Mouse (Mus musculus) heart, embryonic 10.5 days (tissue): Measurements from ENCODE around the gene Ehd1. TPM values are rescaled to one million over a fixed set of nuclear protein-coding genes. Genes with fewer than 3 reads are reported as not detected.
A peak's percentile ranks its signal among the peaks of the same experiment; 100 is the strongest.

Source experiments
- DNase-seq: peaks from one replicate; pipeline ENCODE4 v3.0.0-alpha.2; 2017; ENCODE audit warnings: low spot score
- H3K27ac ChIP-seq: fragments of 300-500 bp; sonication (generic); 2 replicates; pipeline ENCODE4 v1.5.1; 2016; ENCODE audit warnings: mild to moderate bottlenecking
- H3K27me3 ChIP-seq: fragments of 300-500 bp; sonication (generic); 2 replicates; pipeline ENCODE4 v1.6.1; 2016; ENCODE audit warnings: mild to moderate bottlenecking; ENCODE audit not compliant: poor library complexity, insufficient read depth, severe bottlenecking
- H3K36me3 ChIP-seq: fragments of 300-500 bp; sonication (generic); 2 replicates; pipeline ENCODE4 v1.6.1; 2016; ENCODE audit warnings: mild to moderate bottlenecking, moderate library complexity
- H3K4me1 ChIP-seq: fragments of 300-500 bp; sonication (generic); 2 replicates; pipeline ENCODE4 v1.6.1; 2016; ENCODE audit warnings: mild to moderate bottlenecking
- H3K4me3 ChIP-seq: fragments of 300-500 bp; sonication (generic); 2 replicates; pipeline ENCODE4 v1.5.1; 2016; ENCODE audit warnings: mild to moderate bottlenecking, moderate library complexity
- H3K9me3 ChIP-seq: fragments of 300-500 bp; sonication (generic); 2 replicates; pipeline ENCODE4 v1.6.1; 2016; ENCODE audit warnings: mild to moderate bottlenecking, moderate library complexity
- WGBS: fragments of 180-500 bp; shearing (Covaris S2); methylation state at CpG from one replicate; pipeline ENCODE4 v1.1.7; 2016; 5-methylcytosine and 5-hydroxymethylcytosine counted together
- polyA plus RNA-seq: library from polyadenylated mRNA; unstranded; fragments of >200 nt; fragmentation: Nextera tagmentation; extraction: Ambion mirVana; gene quantifications from 2 replicates; pipeline ENCODE4 v1.2.1, GENCODE M21; 2016

Gene Ehd1
- polyA plus RNA-seq, 1 experiment from 2014 or later: 89.6 TPM

- 8% methylated on average over 15 of the region's 15 CpGs for WGBS
- Histone ChIP-seq H3K27me3 (no peaks in the 10 kb centered on the region), H3K4me1 (peaks cover 50% of the 10 kb centered on the region), H3K4me3 (peak overlapping the region; percentile 89), H3K9me3 (no peaks in the 10 kb centered on the region), H3K36me3 (peaks cover 17% of the 10 kb centered on the region), H3K27ac (peak overlapping the region; percentile 91)
- DNase-seq: no peak
Observed at GRCm38 (mm10) chr19:6275740-6276389, 660 bp upstream of the Ehd1 start.

- 2% methylated on average over 10 of the region's 10 CpGs for WGBS
- H3K4me1 ChIP-seq: peaks cover 58% of the 10 kb centered on the region
Observed at GRCm38 (mm10) chr19:6277661-6278438, 1.3 kb downstream of the Ehd1 start.

GRCm38 (mm10) chr19:6278439-6279073 lies 2.0 kb downstream of the Ehd1 start:
- peak overlapping the region; percentile 91 for H3K27ac ChIP-seq
- H3K9me3 ChIP-seq: no peaks in the 10 kb centered on the region
- H3K27me3 ChIP-seq: no peaks in the 10 kb centered on the region
- H3K4me1 ChIP-seq: peaks cover 64% of the 10 kb centered on the region
- no peak for DNase-seq
- 27% methylated on average over 6 of the region's 6 CpGs for WGBS
- peak overlapping the region; percentile 89 for H3K4me3 ChIP-seq
- H3K36me3 ChIP-seq: peaks cover 44% of the 10 kb centered on the region

More at GRCm38 (mm10) chr19:6277661-6278438, 1.3 kb downstream of the Ehd1 start:
- DNase-seq: peak; percentile 89
- H3K27ac ChIP-seq: peak overlapping the region; percentile 91
- H3K4me3 ChIP-seq: peak overlapping the region; percentile 89
- peaks cover 36% of the 10 kb centered on the region for H3K36me3 ChIP-seq
- H3K9me3 ChIP-seq: no peaks in the 10 kb centered on the region
- no peaks in the 10 kb centered on the region for H3K27me3 ChIP-seq

- H3K4me3 ChIP-seq: peak overlapping the region; percentile 89
- no peaks in the 10 kb centered on the region for H3K9me3 ChIP-seq
- no peaks in the 10 kb centered on the region for H3K27me3 ChIP-seq
- H3K27ac ChIP-seq: peak overlapping the region; percentile 91
- no peak for DNase-seq
- H3K4me1 ChIP-seq: peaks cover 75% of the 10 kb centered on the region
- H3K36me3 ChIP-seq: peaks cover 51% of the 10 kb centered on the region
- 77% methylated on average over 6 of the region's 6 CpGs for WGBS
Observed at GRCm38 (mm10) chr19:6279481-6280144, 3.1 kb downstream of the Ehd1 start.

GRCm38 (mm10) chr19:6280554-6280953 lies 4.0 kb downstream of the Ehd1 start:
- peak overlapping the region; percentile 91; the same call in 1 of the 2 replicates for H3K27ac ChIP-seq
- peaks cover 60% of the 10 kb centered on the region for H3K36me3 ChIP-seq
- no peak for DNase-seq
- no peaks in the 10 kb centered on the region for H3K9me3 ChIP-seq
- H3K4me3 ChIP-seq: 0 out of 2 replicates have a peak overlapping the region, but pooled peaks have one; percentile 89
- WGBS: 91% methylated on average over 7 of the region's 7 CpGs
- peaks cover 81% of the 10 kb centered on the region for H3K4me1 ChIP-seq
- H3K27me3 ChIP-seq: no peaks in the 10 kb centered on the region

- Histone ChIP-seq H3K4me3 (no peak overlapping the region), H3K9me3 (no peaks in the 10 kb centered on the region), H3K36me3 (peaks cover 64% of the 10 kb centered on the region), H3K27ac (peak overlapping the region; percentile 43; the same call in 1 of the 2 replicates), H3K27me3 (no peaks in the 10 kb centered on the region), H3K4me1 (peaks cover 82% of the 10 kb centered on the region)
- no peak for DNase-seq
- WGBS: 77% methylated on average over 14 of the region's 14 CpGs
Observed at GRCm38 (mm10) chr19:6281122-6282020, 4.8 kb downstream of the Ehd1 start.

GRCm38 (mm10) chr19:6283001-6283400 lies 6.5 kb downstream of the Ehd1 start:
- WGBS: 66% methylated on average over 5 of the region's 5 CpGs
- Histone ChIP-seq H3K36me3 (peaks cover 79% of the 10 kb centered on the region), H3K4me1 (peaks cover 90% of the 10 kb centered on the region), H3K27ac (peak overlapping the region; percentile 90), H3K4me3 (0 out of 2 replicates have a peak overlapping the region, but pooled peaks have one; percentile 3), H3K9me3 (no peaks in the 10 kb centered on the region), H3K27me3 (no peaks in the 10 kb centered on the region)
- DNase-seq: no peak

- H3K4me3 ChIP-seq: peak overlapping the region; percentile 36
- peaks cover 87% of the 10 kb centered on the region for H3K4me1 ChIP-seq
- H3K9me3 ChIP-seq: no peaks in the 10 kb centered on the region
- H3K27me3 ChIP-seq: no peaks in the 10 kb centered on the region
- H3K27ac ChIP-seq: peak overlapping the region; percentile 90
- DNase-seq: peak; percentile 93
- peaks cover 78% of the 10 kb centered on the region for H3K36me3 ChIP-seq
- WGBS: 21% methylated on average over 12 of the region's 12 CpGs
Observed at GRCm38 (mm10) chr19:6284502-6284901, 8.0 kb downstream of the Ehd1 start.

GRCm38 (mm10) chr19:6285226-6285625 lies 8.7 kb downstream of the Ehd1 start:
- Histone ChIP-seq H3K36me3 (peaks cover 78% of the 10 kb centered on the region), H3K27ac (peak overlapping the region; percentile 90), H3K4me3 (peak overlapping the region; percentile 36), H3K4me1 (peaks cover 85% of the 10 kb centered on the region), H3K27me3 (no peaks in the 10 kb centered on the region), H3K9me3 (no peaks in the 10 kb centered on the region)
- no peak for DNase-seq
- 49% methylated on average over 8 of the region's 8 CpGs for WGBS

GRCm38 (mm10) chr19:6285632-6286433 lies 9.3 kb downstream of the Ehd1 start:
- Histone ChIP-seq H3K27ac (peak overlapping the region; percentile 90), H3K36me3 (peaks cover 75% of the 10 kb centered on the region), H3K27me3 (no peaks in the 10 kb centered on the region), H3K9me3 (no peaks in the 10 kb centered on the region), H3K4me3 (peak overlapping the region; percentile 36), H3K4me1 (peaks cover 81% of the 10 kb centered on the region)
- WGBS: 31% methylated on average over 7 of the region's 7 CpGs
- DNase-seq: no peak
